Mouse (Mus musculus) gastrocnemius, postnatal 10 days (tissue): ENCODE measurements around the gene Plac8. TPM values are rescaled to one million over a fixed set of nuclear protein-coding genes. Genes with fewer than 3 reads are reported as not detected.

ENCODE experiments used
- DNase-seq: peaks from one replicate; pipeline ENCODE4 v3.0.0; 2021; ENCODE audit warnings: mixed read lengths
- total RNA-seq, 2 experiments: library from RNA; stranded (reverse); gene quantifications; 2 replicates each; pipeline ENCODE4 v1.2.3; 2021

Plac8 gene
- total RNA-seq, 2 experiments from 2014 or later = 1.8 to 4.4 TPM

DNA sequence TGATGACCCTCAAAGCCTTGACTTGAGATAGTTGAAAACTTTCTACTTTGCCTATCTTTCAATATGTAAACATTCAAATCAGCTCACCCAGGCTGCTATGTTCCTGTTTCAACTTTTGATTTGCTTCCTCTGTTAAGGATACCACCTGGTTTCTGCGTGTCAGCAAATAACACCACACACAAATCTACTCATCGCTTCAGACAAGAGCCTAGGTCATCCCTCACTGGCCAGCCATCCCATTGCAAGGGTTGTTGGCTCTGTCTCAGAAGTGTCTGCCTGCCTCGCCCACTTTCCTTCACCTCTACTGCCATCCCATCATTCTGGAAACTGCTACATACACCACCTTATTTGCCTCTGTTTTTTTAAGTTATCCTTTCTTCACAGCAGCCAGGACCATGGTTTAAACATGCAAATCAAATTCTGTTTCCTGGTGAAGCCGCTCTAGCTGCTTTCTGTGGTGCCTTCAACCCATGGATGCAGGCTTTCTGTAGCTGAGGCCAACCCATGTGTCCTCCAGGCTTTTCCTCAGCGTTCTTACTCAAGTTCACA lies 6.9 kb upstream of the Plac8 start:
- DNase-seq = no peak

- DNase-seq = no peak
These were observed 2.7 kb upstream of the Plac8 start for GRCm38 (mm10) chr5:100574771-100575170.

DNA sequence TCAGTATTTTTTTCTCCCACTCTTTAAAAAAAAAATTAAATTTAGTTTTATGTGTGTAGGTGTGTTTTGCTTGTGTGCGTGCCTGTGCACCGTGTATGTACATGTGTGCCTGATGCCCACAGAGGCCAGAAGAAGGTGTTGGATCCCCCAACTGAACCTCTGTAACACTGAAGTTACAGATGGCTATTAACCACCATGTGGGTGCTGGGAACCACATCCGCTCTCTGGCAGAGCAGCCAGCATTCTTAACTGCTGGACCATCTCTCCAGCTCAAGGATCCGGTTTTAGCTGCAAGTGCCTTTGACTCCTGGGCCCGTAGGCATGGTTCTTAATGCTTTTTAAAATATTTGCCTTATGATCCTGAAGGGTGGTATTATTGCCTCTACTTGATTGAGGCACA lies 1.2 kb upstream of the Plac8 start:
- DNase-seq = no peak

- no peak for DNase-seq
These were observed 1.3 kb downstream of the Plac8 start for GRCm38 (mm10) chr5:100570716-100571115.

DNA sequence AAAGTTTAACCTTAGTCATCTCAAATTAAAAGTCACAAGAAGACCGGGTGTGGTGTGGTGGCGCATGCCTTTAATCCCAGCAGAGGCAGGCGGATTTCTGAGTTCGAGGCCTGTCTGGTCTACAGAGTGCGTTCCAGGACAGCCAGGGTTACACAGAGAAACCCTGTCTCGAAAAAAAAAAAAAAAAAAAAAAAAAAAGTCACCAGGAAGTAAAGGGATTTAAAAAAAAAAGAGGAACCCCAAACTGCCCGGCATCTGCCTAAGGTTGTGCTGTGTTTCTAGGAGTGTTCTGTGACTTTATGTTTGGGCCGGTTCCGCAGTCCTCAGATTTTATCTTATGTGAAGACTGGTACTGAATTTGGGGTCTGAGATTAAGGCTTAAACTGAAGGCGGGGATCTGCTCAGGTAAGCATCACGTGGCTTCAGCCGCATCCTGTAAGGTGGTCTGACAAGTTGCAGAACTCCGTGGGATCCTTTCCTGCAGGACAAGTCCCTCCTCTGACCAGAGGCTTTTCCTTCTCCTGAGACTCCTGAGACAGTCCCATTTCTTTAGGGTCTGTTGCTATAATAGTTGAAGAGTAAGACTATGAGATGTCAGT lies 1.9 kb downstream of the Plac8 start:
- no peak for DNase-seq

- no peak for DNase-seq
These were observed 2.7 kb downstream of the Plac8 start for GRCm38 (mm10) chr5:100569250-100569934.

DNA sequence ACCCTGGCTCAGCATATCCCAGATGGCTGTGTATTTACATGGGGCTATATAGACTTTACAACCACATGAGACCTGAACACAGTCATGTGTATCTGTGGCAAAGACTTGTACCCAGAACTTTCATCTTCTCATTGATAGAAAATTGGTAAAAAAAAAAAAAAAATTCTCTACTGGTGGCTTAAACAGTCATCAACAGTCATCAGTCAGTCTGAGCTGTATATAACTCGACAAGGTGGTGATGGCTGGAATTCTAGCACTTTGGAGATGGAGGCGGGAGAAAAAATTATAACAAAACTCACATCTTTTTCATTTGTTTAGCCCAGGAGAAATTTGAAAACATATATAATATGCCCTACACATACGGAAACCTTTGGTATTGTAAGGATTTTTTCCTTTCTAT lies 3.2 kb downstream of the Plac8 start:
- no peak for DNase-seq

GRCm38 (mm10) chr5:100568177-100568576 lies 3.9 kb downstream of the Plac8 start:
- DNase-seq = no peak

DNA sequence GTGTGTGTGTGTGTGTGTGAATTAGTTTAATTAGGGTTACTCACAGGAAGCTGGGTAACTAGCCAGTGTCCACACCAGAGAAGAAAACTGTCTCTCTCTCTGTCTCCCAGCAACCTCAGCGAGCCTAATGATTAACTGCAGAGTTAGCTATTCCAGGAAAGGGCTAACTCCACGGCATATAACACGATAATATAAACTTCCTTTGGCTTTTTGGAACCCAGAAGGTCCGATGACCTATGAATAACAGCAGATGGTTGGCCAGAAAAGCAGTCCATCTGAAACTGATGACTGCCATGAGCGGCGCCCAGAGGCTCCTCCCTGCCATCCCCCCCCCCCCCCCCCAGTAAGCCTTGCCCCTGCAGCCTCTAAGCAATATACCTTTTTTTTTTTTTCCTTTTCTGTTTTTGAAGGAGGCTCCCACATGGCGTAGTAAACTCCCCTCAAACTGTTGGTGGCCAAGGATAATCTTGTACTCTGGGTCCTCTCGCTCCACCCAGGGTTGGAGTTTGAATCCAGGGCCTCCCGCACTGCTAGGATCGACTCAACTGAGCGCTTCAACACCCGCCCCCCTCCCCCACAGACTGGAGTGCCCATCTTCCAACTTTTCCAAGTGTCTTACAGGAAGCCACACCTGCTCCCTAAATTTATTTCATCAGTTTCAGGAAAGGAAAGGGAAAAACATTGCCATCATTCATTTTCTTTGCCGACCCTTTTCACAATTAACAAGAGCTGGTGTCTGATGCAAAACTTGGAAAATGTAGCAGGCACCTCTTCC lies 4.6 kb downstream of the Plac8 start:
- DNase-seq = no peak

- DNase-seq = no peak
These were observed 5.2 kb downstream of the Plac8 start for GRCm38 (mm10) chr5:100566798-100567197.

- DNase-seq = no peak
These were observed 9.3 kb downstream of the Plac8 start for GRCm38 (mm10) chr5:100562702-100563101.

DNA sequence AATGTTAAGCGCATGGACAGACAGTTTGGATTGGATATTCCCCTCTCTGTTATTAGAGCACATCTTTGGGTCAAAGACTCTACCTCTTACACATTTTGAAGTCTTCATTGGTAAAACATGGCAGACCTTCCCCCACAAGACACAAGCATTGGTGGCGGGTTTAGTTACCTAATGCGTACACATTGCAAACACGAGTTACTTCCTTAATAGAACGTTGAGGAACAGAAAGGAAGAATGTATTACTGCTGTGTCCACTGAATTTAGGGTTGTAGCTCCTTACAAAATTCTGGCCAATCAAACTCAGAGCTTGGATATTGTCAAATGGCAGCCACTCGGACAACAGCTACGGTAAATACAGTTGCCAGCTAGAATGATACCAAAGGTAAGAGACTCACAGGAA lies 12.7 kb downstream of the Plac8 start:
- no peak for DNase-seq

- no peak for DNase-seq
These were observed 13.3 kb downstream of the Plac8 start for GRCm38 (mm10) chr5:100558783-100559182.

DNA sequence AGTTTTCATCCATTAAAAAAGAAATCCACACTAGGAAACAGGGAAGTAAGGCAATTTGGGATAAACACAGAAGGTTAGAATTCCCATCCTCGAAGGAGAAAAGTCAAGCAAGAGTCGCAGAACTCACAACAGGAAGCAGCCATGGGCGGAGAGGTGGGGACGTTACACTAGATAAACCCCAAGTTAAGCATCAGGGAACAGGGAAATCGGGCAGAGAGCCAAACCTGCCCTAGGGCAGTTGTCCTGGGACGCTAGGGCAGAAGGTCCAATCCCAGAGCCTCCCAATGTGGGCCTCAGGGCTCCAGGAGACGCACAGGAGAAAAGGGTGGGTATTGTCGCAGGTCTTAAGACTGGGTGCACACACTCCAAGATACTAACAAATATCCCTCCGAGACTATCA lies 14.5 kb downstream of the Plac8 start:
- no peak for DNase-seq

DNA sequence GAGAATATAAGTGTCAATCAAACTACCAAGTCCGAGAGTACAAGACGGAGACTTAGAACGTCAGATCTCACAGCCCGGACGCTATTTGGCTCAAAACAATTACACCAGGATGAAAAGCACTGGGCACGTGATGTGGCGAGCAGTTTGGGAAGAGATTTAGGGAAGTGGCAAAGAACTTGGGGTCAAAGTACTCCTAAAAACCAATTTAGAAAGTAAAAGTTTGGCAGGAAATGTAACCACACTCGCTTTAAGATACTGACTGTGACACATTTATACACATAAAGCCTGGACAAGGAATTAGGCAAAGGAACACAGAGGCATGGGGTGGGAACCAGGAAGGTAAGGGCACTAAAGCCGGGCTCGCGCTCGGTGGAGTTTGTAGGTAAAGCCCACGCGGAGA lies 15.0 kb downstream of the Plac8 start:
- DNase-seq = no peak

DNA sequence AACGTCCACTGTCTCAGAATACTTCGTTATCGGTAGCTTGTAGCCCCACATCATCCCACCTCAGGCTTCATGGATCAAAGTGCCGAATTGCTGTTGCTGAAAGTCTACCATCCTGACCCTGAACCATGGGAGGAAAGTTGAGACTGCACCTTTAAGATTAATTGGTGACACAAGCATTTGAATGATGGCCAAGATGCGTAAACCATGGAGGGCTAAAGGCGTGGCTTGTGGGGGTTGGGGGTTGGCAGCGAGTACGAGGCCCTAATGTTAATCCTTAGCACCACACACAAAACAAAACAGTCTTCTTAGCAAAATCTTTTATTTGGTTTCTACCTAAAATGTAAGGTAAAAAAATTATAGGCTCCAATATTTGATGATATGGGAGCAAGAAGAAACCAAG lies 18.6 kb downstream of the Plac8 start:
- no peak for DNase-seq

DNA sequence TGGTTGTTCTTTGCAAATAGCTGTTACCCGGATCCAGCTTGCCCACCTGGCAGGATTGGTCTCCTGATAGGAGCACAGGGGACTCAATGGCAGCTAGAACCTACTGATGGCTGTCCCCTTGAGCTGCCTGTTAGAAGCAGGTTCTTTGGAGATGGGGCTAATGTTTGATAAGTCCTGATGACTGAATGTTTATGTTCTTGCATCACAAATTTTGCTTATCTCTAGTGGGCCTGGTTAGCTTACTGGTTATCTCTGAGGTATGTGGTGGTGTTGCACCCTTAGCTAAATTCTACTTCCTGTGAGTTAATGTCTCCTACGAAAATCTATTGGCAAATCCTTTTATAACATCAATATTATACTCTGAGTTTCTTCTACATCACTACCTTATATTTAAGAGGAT lies 20.1 kb downstream of the Plac8 start:
- no peak for DNase-seq

DNA sequence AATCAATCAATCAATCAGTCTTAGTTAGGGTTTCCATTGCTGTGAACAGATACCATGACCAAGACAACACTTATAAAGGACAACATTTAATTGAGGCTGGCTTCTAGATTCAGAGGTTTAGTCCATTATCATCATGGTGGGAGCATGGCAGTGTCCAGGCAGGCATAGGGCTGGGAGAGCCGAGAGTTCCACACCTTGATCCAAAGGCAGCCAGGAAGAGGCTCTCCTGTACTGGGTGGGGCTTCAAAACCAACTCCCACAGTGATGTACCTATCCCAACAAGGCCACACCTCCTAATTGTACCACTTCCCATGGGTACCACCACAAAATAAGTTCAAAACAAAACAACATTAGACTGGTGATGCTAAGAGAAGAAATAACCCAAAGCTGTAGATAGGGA lies 21.9 kb downstream of the Plac8 start:
- DNase-seq = no peak

DNA sequence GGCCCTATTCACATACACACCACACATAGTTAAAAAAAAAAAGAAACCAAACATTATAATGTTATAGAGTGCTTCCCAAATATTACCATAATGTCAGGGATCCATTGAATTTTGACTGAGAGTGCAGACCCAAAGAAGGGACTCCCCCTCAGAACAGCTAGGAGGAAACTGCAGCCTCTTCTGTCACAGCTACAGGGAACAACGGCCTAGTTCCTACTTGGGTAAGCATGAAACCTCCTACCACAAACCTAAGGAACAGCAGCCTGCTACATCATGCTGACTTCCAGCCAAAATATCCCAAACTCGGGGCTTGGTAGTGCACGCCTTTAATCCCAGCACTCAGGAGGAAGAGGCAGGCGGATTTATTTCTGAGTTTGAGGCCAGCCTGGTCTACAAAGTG lies 22.7 kb downstream of the Plac8 start:
- DNase-seq = no peak

DNA sequence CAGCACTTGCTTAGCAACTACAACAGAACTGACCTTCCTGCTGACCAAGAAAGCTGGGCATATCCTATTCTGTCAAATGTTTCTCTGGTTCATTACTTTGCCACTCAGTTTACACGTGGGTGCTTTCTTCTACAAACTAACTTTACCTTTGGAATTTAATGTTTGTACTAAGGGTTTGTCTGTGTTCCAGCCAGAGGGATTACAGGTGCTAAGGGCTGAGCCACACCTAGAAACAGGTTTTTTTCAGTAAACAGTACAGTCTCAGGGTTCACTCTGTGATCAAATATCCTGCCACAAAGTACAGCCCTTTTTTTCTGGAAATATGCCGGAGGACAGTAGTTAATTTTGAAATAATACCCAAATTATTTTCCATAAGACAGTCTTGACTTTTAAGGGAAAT lies 23.8 kb downstream of the Plac8 start:
- DNase-seq = no peak

- DNase-seq = no peak
These were observed 25.6 kb downstream of the Plac8 start for GRCm38 (mm10) chr5:100546294-100547080.

GRCm38 (mm10) chr5:100536638-100537037 lies 35.4 kb downstream of the Plac8 start:
- no peak for DNase-seq

DNA sequence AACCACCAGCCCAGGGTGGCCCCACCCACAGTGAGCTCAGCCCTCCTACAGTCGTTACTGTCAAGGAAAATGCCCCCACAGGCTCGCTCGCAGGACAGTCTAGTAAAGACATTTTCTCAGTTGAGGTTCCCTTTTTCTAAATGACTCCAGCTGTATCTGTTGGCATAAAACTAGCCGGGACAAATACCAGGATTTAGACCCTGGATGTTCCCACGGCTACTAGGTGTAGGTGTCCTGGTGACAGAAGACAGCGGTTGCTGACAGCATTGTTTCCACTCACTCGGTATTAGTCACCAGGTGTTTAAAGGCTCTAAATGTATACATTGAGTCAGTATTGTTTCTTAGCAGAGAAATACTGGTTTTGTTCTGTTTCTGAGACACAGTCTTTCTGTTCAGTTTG lies 36.2 kb downstream of the Plac8 start:
- no peak for DNase-seq
